Mouse (Mus musculus) forebrain, embryonic 11.5 days (tissue): ENCODE results near the gene Kcnma1. TPM values are rescaled to one million over a fixed set of nuclear protein-coding genes. Genes with fewer than 3 reads are reported as not detected.

Experiments
- ATAC-seq: fragments of 200-750 bp; cut with Nextera tagmentation; replicated peaks from 2 replicates; pipeline ENCODE4 v1.8.0; 2017; ENCODE audit warnings: moderate TSS enrichment; ENCODE audit not compliant: low FRiP score
- DNase-seq: peaks from one replicate; pipeline ENCODE4 v3.0.0-alpha.2; 2017; ENCODE audit warnings: low spot score
- H3K27ac ChIP-seq: fragments of 300-500 bp; sonication (generic); 2 replicates; pipeline ENCODE4 v1.5.1; 2014; ENCODE audit warnings: low read depth, low read length
- H3K27me3 ChIP-seq: fragments of 300-500 bp; sonication (generic); 2 replicates; pipeline ENCODE4 v1.6.1; 2014; ENCODE audit warnings: mild to moderate bottlenecking, low read length, mixed read lengths; ENCODE audit not compliant: control insufficient read depth, insufficient read depth
- H3K36me3 ChIP-seq: fragments of 300-500 bp; sonication (generic); 2 replicates; pipeline ENCODE4 v1.6.1; 2014; ENCODE audit warnings: mild to moderate bottlenecking, low read length, moderate library complexity, mixed read lengths; ENCODE audit not compliant: control insufficient read depth, insufficient read depth
- H3K4me1 ChIP-seq: fragments of 300-500 bp; sonication (generic); replicated peaks from 2 replicates; pipeline ENCODE4 v1.6.1; 2014; ENCODE audit warnings: low read length, mixed read lengths; ENCODE audit not compliant: control insufficient read depth, insufficient read depth
- H3K4me2 ChIP-seq: fragments of 300-500 bp; sonication (generic); 2 replicates; pipeline ENCODE4 v1.6.1; 2014; ENCODE audit warnings: low read depth, mild to moderate bottlenecking, low read length, moderate library complexity, mixed read lengths; ENCODE audit not compliant: severe bottlenecking
- H3K4me3 ChIP-seq: fragments of 300-500 bp; sonication (generic); 2 replicates; pipeline ENCODE4 v1.5.1; 2014; ENCODE audit warnings: low read depth, low read length
- H3K9ac ChIP-seq: fragments of 300-500 bp; sonication (generic); 2 replicates; pipeline ENCODE4 v1.6.1; 2014; ENCODE audit warnings: low read length
- H3K9me3 ChIP-seq: fragments of 300-500 bp; sonication (generic); 2 replicates; pipeline ENCODE4 v1.6.1; 2016; ENCODE audit warnings: low read length, mixed read lengths; ENCODE audit not compliant: control insufficient read depth
- WGBS: fragments of 180-500 bp; shearing (Covaris S2); extraction: QIAGEN DNeasy Blood & Tissue Kit; methylation state at CpG from one replicate; pipeline ENCODE4 v1.1.7; 2014; 5-methylcytosine and 5-hydroxymethylcytosine counted together
- polyA plus RNA-seq: library from polyadenylated mRNA; unstranded; fragments of >200 nt; fragmentation: Nextera tagmentation; extraction: Ambion mirVana; gene quantifications from 2 replicates; pipeline ENCODE4 v1.2.1, GENCODE M21; 2014

Kcnma1 gene
- polyA plus RNA-seq, 1 experiment from 2014 or later = 0.45 TPM

DNA sequence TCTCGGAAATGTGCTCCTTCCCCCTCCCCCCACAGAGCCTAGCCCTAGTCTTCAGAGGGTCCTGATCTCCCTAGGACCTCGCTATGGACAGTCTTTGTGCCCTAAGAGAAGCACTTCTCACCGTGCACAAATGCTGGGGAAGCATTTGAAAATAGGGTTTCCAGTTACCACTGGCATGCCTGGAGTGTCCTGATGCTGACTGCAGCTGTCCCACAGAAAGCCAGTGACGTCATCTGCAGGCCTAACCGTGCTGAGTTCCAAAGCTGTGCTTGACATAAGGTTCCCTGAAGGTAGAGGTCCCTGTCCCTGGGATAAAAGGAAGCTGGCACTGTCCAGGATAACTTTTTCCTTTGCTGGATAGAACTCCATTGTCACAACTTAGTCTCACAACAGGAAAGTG, 71.1 kb downstream of the Kcnma1 start:
- Histone ChIP-seq H3K9me3 (no peaks in the 10 kb centered on the region), H3K4me1 (no peaks in the 10 kb centered on the region), H3K27ac (no peak overlapping the region), H3K4me3 (no peak overlapping the region), H3K9ac (no peak overlapping the region), H3K36me3 (no peaks in the 10 kb centered on the region), H3K27me3 (no peaks in the 10 kb centered on the region), H3K4me2 (no peak overlapping the region)
- ATAC-seq (no peak), DNase-seq (no peak)
- WGBS = 56% methylated on average over 5 of the region's 5 CpGs

DNA sequence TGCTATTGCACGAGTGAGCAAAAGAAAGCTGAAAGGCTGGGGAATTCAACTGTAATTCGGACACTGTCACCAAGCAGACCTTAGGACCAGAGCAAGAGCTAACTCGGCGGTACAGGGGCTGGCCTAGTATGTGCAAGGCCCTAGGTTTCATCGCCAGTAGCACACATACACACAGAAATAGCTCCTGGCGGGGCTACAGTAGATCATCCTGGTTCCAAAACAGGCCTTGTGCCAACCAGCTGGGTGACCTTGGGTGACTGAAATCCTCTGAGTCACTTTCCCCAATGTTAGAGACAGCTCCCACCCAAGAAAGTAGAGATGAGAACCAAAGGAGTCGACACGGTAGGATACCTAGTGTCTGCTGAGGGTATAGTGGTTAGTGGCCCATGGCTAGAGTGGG, 72.2 kb downstream of the Kcnma1 start:
- DNase-seq = no peak
- H3K4me1 ChIP-seq = no peaks in the 10 kb centered on the region
- H3K27ac ChIP-seq = no peak overlapping the region
- H3K4me2 ChIP-seq = no peak overlapping the region
- ATAC-seq = no peak
- 89% methylated on average over 8 of the region's 8 CpGs for WGBS
- H3K36me3 ChIP-seq = no peaks in the 10 kb centered on the region
- no peaks in the 10 kb centered on the region for H3K9me3 ChIP-seq
- no peaks in the 10 kb centered on the region for H3K27me3 ChIP-seq
- no peak overlapping the region for H3K9ac ChIP-seq
- H3K4me3 ChIP-seq = no peak overlapping the region

DNA sequence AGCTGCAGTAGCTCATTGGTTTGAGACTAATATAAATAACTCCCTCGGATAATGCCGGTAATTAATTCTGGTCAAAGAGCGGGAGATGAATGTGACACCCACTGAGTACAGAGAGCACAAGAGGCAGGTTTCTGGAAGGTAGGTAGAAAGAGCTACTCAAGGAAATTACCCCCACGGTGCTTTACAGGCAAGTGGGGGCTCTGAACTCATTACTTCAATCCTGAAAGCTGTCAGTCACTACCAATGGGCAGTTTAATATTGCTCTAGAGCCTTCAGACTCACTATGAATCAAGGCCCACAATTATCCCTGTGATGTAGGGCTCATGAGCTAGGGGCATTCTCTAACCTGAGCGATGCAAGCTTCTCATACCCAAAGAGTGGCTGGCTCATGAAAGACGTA, 79.3 kb downstream of the Kcnma1 start:
- no peaks in the 10 kb centered on the region for H3K9me3 ChIP-seq
- no peak overlapping the region for H3K4me3 ChIP-seq
- ATAC-seq (no peak), DNase-seq (no peak)
- no peak overlapping the region for H3K9ac ChIP-seq
- H3K4me2 ChIP-seq = no peak overlapping the region
- H3K36me3 ChIP-seq = no peaks in the 10 kb centered on the region
- 67% methylated on average over 6 of the region's 6 CpGs for whole genome bisulfite sequencing
- no peaks in the 10 kb centered on the region; the same call in 1 of the 2 replicates for H3K4me1 ChIP-seq
- no peaks in the 10 kb centered on the region for H3K27me3 ChIP-seq
- H3K27ac ChIP-seq = no peak overlapping the region

DNA sequence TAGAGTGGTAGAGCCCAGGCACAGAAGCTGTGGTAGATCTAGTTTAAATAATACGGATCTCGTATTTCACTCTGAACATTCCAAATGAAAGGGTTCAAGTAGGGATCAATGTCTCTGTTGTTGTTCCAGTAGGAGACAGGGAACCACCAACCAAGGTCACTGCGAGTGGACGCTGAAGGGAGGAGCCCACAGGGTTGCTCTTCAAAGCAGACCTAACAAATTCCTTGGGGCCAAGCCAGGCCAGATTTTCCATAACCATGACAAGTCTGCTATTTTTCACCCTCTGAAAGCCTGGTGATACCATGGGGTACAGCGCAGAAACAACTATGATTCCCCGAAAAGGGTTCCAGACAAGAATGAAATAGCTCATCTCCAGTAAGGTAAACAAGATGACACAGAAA, 82.6 kb downstream of the Kcnma1 start:
- Histone ChIP-seq H3K4me1 (no peaks in the 10 kb centered on the region; the same call in 1 of the 2 replicates), H3K9ac (no peak overlapping the region), H3K36me3 (no peaks in the 10 kb centered on the region), H3K4me2 (no peak overlapping the region), H3K27me3 (no peaks in the 10 kb centered on the region), H3K9me3 (no peaks in the 10 kb centered on the region), H3K27ac (no peak overlapping the region), H3K4me3 (no peak overlapping the region)
- 82% methylated on average over 6 of the region's 6 CpGs for WGBS
- ATAC-seq (no peak), DNase-seq (no peak)

DNA sequence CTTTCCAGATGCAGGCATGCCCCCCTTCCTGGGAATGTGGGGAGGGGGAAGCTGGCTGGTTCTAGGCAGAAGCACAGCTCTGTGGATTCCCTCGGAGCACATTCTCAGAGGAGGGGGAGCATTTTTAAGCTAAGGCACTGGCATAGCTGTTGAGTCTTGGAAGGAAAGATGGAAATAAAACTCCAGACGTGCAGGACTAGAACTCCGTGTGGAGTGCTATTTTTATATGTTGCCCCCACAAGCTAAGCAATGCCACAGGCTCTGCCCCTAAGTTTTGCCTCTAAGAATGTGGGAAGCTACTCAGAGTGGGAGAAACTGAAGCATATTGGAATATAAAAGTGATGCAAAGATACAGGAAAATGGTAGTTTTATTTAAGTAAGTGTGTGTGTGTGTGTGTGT, 85.1 kb downstream of the Kcnma1 start:
- no peaks in the 10 kb centered on the region for H3K36me3 ChIP-seq
- H3K27me3 ChIP-seq = no peaks in the 10 kb centered on the region
- H3K9ac ChIP-seq = no peak overlapping the region
- H3K9me3 ChIP-seq = no peaks in the 10 kb centered on the region
- WGBS = 92% methylated on average over 3 of the region's 3 CpGs
- no peak overlapping the region for H3K4me3 ChIP-seq
- H3K4me2 ChIP-seq = no peak overlapping the region
- ATAC-seq (no peak), DNase-seq (no peak)
- H3K27ac ChIP-seq = no peak overlapping the region
- no peaks in the 10 kb centered on the region for H3K4me1 ChIP-seq

DNA sequence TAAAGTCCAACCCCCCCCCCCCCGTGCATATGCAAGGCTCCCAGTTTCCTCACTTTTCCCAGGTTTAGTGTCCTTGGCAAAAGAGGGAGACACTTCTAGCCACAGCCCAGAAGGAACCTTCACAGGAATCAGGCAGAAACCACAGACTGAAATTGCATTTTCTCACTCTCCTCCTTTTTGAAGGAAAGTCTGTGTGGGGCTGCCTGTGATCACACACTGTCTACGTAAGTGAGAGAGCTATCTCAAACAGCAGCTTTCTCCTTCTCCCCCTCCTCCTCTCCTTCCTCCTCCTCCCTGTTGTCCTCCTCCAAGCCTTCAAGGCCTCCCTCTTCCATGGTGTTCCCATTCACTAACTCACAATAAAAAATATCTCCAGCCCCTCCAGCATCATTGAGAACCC, 90.9 kb downstream of the Kcnma1 start:
- no peak overlapping the region for H3K9ac ChIP-seq
- no peaks in the 10 kb centered on the region for H3K4me1 ChIP-seq
- ATAC-seq (no peak), DNase-seq (no peak)
- no peaks in the 10 kb centered on the region for H3K27me3 ChIP-seq
- no peak overlapping the region for H3K4me3 ChIP-seq
- WGBS = 92% methylated on average over 2 of the region's 2 CpGs
- H3K4me2 ChIP-seq = no peak overlapping the region
- H3K27ac ChIP-seq = no peak overlapping the region
- no peaks in the 10 kb centered on the region for H3K36me3 ChIP-seq
- no peaks in the 10 kb centered on the region for H3K9me3 ChIP-seq

DNA sequence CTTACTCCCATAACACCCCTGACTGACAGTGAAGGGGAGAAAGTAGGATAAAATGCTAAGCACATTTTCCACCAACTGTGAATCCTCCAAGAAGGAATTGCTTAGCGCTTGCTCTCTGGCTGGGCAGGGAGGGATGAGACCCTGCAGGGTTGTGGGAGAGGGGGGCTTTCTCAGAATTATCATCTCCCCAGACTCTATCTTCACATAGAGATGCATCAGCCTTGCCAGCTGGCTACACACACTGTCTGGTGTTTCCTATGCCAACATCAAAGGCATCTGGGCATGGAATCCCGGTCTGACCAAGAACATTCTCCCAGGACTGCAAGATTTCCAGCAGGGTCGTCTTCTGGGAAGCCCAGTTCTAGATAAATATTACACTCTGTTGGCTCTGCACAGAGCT, 91.5 kb downstream of the Kcnma1 start:
- no peak overlapping the region for H3K9ac ChIP-seq
- 92% methylated on average over 3 of the region's 3 CpGs for WGBS
- H3K27me3 ChIP-seq = no peaks in the 10 kb centered on the region
- no peaks in the 10 kb centered on the region for H3K4me1 ChIP-seq
- ATAC-seq (no peak), DNase-seq (no peak)
- no peaks in the 10 kb centered on the region for H3K9me3 ChIP-seq
- no peak overlapping the region for H3K4me3 ChIP-seq
- H3K36me3 ChIP-seq = no peaks in the 10 kb centered on the region
- H3K4me2 ChIP-seq = no peak overlapping the region
- no peak overlapping the region for H3K27ac ChIP-seq

DNA sequence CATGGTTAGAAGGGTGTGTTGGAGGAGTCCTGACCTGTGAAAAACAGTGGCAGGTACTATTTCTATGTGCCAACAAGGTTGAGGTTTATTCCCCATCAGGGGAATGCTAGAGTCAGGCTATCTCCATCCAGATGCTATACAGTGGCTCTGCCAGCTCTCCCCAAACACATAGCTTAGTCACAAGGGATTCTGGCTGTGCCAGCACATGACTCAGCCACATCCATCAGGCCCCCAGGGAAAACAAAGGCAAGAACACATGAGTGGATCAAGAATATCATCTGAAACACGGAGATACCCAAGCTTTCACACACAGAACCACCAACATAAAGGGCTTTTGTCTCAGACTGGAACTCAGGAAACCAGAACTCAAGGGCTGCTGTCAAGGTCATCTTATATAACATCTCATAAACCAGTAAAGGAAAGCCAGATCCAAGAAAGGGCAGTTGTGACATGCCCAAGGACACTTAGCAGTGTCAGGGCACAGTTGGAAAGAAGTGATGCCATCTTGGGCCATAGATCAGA, 103.1 kb downstream of the Kcnma1 start:
- H3K36me3 ChIP-seq = no peaks in the 10 kb centered on the region
- H3K4me2 ChIP-seq = no peak overlapping the region
- H3K9ac ChIP-seq = no peak overlapping the region
- ATAC-seq = no peak
- WGBS = 71% methylated on average over 1 of the region's 1 CpGs
- no peak for DNase-seq
- no peak overlapping the region for H3K4me3 ChIP-seq
- H3K27ac ChIP-seq = no peak overlapping the region
- no peaks in the 10 kb centered on the region for H3K27me3 ChIP-seq
- no peaks in the 10 kb centered on the region for H3K4me1 ChIP-seq
- no peaks in the 10 kb centered on the region for H3K9me3 ChIP-seq

DNA sequence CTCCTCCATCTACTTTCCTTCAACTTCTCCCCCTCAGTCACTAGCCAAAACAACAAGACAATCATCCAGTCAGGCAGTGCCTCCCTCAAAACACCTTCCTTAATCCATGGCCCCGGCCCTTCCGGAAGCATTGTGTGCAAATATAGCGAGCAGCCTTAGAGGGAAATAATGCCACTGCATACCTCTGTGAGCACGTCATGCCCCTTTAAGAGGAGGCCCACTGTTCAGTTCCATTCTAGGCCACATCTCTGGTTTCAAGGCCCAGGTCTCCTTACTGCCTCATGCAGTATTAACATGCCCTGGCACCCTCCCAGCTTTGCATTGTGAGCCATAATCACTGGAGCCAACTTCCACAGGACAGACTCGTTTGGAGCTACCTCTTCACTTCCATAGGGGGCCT, 105.7 kb downstream of the Kcnma1 start:
- ATAC-seq = no peak
- WGBS = 71% methylated on average over 5 of the region's 5 CpGs
- H3K4me2 ChIP-seq = no peak overlapping the region
- no peak overlapping the region for H3K27ac ChIP-seq
- H3K4me1 ChIP-seq = no peaks in the 10 kb centered on the region
- H3K27me3 ChIP-seq = no peaks in the 10 kb centered on the region
- no peaks in the 10 kb centered on the region for H3K9me3 ChIP-seq
- no peak overlapping the region for H3K4me3 ChIP-seq
- no peak for DNase-seq
- no peaks in the 10 kb centered on the region for H3K36me3 ChIP-seq
- H3K9ac ChIP-seq = no peak overlapping the region
